Mouse (Mus musculus) adrenal gland, postnatal 0 days (tissue): ENCODE measurements around the gene Sprr2f. TPM values are rescaled to one million over a fixed set of nuclear protein-coding genes. Genes with fewer than 3 reads are reported as not detected.

Experiments
- polyA plus RNA-seq: library from polyadenylated mRNA; unstranded; fragments of >200 nt; fragmentation: Nextera tagmentation; extraction: Ambion mirVana; gene quantifications from 2 replicates; pipeline ENCODE4 v1.2.1, GENCODE M21; 2015

Sprr2f gene
- polyA plus RNA-seq = not detected in 2 replicates

GRCm38 (mm10) chr3:92364887-92365286 is at the start of gene Sprr2f:
Gene Sprr2f (plus strand): TSS chr3:92365187.

GRCm38 (mm10) chr3:92316320-92316719 is 48.7 kb upstream of the Sprr2f start, which contains the start of gene Sprr2b:
Gene Sprr2b (plus strand): TSS chr3:92316620.

GRCm38 (mm10) chr3:92338840-92339239 is 26.1 kb upstream of the Sprr2f start, which contains the start of gene Sprr2d:
Gene Sprr2d (plus strand): TSS chr3:92339140.

GRCm38 (mm10) chr3:92351843-92352242 is 13.1 kb upstream of the Sprr2f start, which contains the start of gene Sprr2e:
Gene Sprr2e (plus strand): TSS chr3:92352143.

GRCm38 (mm10) chr3:92385385-92385784 is 20.4 kb downstream of the Sprr2f start, which contains the start of gene Sprr2h:
Gene Sprr2h (plus strand): TSS chr3:92385685.

GRCm38 (mm10) chr3:92407691-92408090 is 42.7 kb downstream of the Sprr2f start, which contains the start of gene Sprr2i:
Gene Sprr2i (plus strand): TSS chr3:92407991.

Other genes with a start within 250 kb of the Sprr2f start
- 0.22 TPM in 1 of 2 replicates, not detected in the other for gene Prr9, start 241.2 kb upstream of the Sprr2f start, polyA plus RNA-seq
- not detected in 2 replicates for gene Lelp1, start 222.4 kb upstream of the Sprr2f start, polyA plus RNA-seq
- 0.39 TPM in 1 of 2 replicates, not detected in the other for gene Sprr2a1, start 149.4 kb upstream of the Sprr2f start, polyA plus RNA-seq
- gene Sprr2a2, start 149.3 kb upstream of the Sprr2f start, polyA plus RNA-seq = 2.6 and 32.2 TPM in 2 replicates
- 0.59 and 1.6 TPM in 2 replicates for gene Sprr2a3, start 79.8 kb upstream of the Sprr2f start, polyA plus RNA-seq
- not detected in 2 replicates for gene Sprr2b, start 48.6 kb upstream of the Sprr2f start, polyA plus RNA-seq
- not detected in 2 replicates for gene Sprr2d, start 26.0 kb upstream of the Sprr2f start, polyA plus RNA-seq
- not detected in 2 replicates for gene Sprr2e, start 13.0 kb upstream of the Sprr2f start, polyA plus RNA-seq
- gene Sprr2h, start 20.5 kb downstream of the Sprr2f start, polyA plus RNA-seq = 0.36 TPM in 1 of 2 replicates, not detected in the other
- gene Sprr2i, start 42.8 kb downstream of the Sprr2f start, polyA plus RNA-seq = 0.22 TPM in 1 of 2 replicates, not detected in the other
- 0.39 TPM in 1 of 2 replicates, not detected in the other for gene Sprr2j-ps, start 52.9 kb downstream of the Sprr2f start, polyA plus RNA-seq
- 6.7 and 8.1 TPM in 2 replicates for gene Gm9774, start 64.2 kb downstream of the Sprr2f start, polyA plus RNA-seq
- gene Sprr2k, start 67.4 kb downstream of the Sprr2f start, polyA plus RNA-seq = not detected in 2 replicates
- gene Sprr1b, start 73.6 kb downstream of the Sprr2f start, polyA plus RNA-seq = 0.32 TPM in 1 of 2 replicates, not detected in the other
- 0.25 and 4.2 TPM in 2 replicates for gene Sprr3, start 93.5 kb downstream of the Sprr2f start, polyA plus RNA-seq
- 1.6 and 7.8 TPM in 2 replicates for gene Sprr1a, start 120.7 kb downstream of the Sprr2f start, polyA plus RNA-seq
- not detected in 2 replicates for gene Sprr4, start 135.3 kb downstream of the Sprr2f start, polyA plus RNA-seq
- gene 2310046K23Rik, start 169.3 kb downstream of the Sprr2f start, polyA plus RNA-seq = not detected in 2 replicates
- 0.38 TPM in 1 of 2 replicates, not detected in the other for gene Ivl, start 208.5 kb downstream of the Sprr2f start, polyA plus RNA-seq
- 0.15 and 0.84 TPM in 2 replicates for gene Smcp, start 223.8 kb downstream of the Sprr2f start, polyA plus RNA-seq
- not detected in 2 replicates for gene 2210017I01Rik, start 242.3 kb downstream of the Sprr2f start, polyA plus RNA-seq